Mouse (Mus musculus): ENCODE measurements around the gene Golga4. TPM values are rescaled to one million over a fixed set of nuclear protein-coding genes. Genes with fewer than 3 reads are reported as not detected.

The Golga4 gene
- total RNA-seq (2021) = 10 to 100 TPM; 84.8 to 94.6 TPM
- long read RNA-seq, experiment 1, full-length matches to known transcripts = 3 of 24 reads
- long read RNA-seq, experiment 1, partial matches to known transcripts = 6 of 24 reads
- long read RNA-seq, experiment 1, other reads (novel, unspliced or antisense) = 15 of 24 reads
- long read RNA-seq, experiment 2, partial matches to known transcripts = 6 of 20 reads
- long read RNA-seq, experiment 2, other reads (novel, unspliced or antisense) = 14 of 20 reads

DNA sequence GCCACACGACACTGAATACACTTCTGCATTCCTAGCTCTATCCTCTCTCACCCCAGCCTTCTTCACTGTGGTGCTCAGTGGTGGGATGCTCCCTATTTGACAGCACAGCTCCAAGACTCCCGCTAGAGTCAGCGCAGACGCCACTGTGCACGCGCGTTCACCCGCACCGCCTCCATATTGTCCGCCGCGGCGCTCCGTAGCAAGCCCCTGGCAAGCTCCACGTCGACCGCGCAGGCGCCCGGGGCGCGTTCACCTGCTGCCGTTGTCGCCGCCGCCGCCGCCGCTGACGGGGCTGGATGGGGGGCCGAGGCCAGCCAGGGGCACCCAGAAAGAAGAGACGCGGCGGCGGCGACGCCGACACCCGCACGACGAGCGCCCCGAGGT, at the start of gene Golga4:
TSS of gene Golga4 (plus strand) at position 248 of the 384 bp plus-strand sequence.
- DNase-seq (ENCODE audit: low spot score in 2 of 2) = peak; percentile 91 to 95
- Histone ChIP-seq H3K27ac (peak within 1 kb of the TSS; percentile 95), H3K4me3 (peak within 1 kb of the TSS; percentile 87)
- peak; percentile 22 for TF ChIP-seq CTCF (conservative IDR thresholded peaks at IDR 0.05)

DNA sequence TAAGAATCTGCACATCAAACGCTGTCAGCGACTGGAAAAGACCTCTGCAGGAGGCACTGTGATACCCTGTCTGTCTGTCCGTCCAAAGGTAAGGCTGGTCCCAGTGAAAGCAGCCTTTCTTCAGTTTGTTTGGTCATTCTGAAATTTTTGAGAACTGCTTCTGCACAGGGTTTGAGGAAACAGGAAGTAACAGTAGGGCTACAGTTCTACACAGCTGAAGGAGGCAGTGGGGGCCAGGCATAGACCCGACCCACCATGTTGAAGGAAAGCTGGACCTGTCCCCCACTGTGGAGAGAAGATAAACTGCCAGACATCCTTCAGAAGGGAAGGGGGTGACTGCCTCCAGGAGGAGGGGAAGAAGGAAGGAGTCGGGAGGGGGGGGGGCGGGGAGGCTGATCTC, 49.7 kb upstream of the Golga4 start:
- DNase-seq (ENCODE audit: low spot score in 2 of 2) = no peak
- Histone ChIP-seq H3K27ac (no peak overlapping the region), H3K4me3 (no peak overlapping the region)
- no peak for TF ChIP-seq CTCF (conservative IDR thresholded peaks at IDR 0.05)

DNA sequence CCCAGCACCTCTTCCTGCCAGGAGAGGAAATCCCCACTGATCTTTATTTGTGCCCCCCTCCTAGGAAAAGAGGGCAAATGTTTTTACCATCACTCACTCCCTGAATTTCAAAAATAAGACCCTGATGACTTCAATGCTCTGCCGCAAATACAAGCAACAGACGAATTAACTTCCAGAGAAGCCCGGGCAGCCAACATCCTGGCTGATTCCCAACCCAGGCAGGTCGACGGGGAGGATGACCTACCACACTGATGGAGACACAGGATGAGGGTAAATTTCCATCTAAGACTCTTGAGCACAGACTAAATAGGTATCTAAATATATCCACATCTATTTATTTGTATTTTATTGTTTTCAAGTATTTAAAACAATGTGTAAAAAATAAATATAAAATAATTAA, 48.0 kb upstream of the Golga4 start:
- Histone ChIP-seq H3K4me3 (no peak overlapping the region), H3K27ac (no peak overlapping the region)
- DNase-seq (ENCODE audit: low spot score in 2 of 2) = no peak
- no peak for TF ChIP-seq CTCF (conservative IDR thresholded peaks at IDR 0.05)

DNA sequence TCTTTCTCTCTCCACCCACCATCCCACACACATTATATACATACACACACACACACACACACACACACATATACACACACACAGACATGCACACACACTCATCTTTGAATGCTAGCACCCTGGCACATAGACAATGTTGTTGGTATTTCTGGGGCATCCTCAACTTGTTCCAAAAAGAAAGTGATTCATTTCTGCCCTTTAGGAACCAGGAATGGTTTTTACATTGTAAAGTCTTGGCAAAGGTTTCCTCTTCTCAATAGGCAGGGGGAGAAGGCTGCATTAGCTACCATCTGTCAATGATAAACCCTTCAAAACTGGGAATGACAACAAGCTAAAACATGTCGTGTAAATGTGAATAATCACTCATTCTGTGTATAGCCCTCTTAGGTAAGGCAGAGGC, 42.0 kb upstream of the Golga4 start:
- TF ChIP-seq CTCF (conservative IDR thresholded peaks at IDR 0.05) = no peak
- no peak overlapping the region for H3K27ac ChIP-seq
- DNase-seq (ENCODE audit: low spot score in 2 of 2) = no peak
- H3K4me3 ChIP-seq = no peak overlapping the region

DNA sequence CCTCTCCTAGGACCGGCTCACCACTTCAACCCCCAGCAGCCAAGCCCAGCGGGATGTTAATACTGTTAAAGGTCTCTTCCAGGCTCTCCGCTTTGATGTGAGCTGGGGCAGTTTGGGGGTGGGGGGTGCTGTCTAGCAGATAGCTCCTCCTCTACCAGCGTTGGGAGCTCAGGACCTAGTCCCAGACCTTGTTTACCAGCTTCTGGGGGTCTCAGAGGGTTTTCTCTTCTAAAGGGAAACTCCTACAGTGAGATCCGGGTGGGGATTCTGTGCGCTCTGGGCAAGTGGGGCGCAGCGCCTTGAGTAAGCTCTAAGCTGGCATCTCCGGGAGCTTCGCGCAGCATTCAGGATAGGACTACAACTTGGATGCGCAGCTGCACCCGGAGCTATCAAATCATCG, 37.8 kb upstream of the Golga4 start:
- TF ChIP-seq CTCF (conservative IDR thresholded peaks at IDR 0.05) = no peak
- H3K27ac ChIP-seq = no peak overlapping the region
- DNase-seq (ENCODE audit: low spot score in 2 of 2) = no peak
- no peak overlapping the region for H3K4me3 ChIP-seq

DNA sequence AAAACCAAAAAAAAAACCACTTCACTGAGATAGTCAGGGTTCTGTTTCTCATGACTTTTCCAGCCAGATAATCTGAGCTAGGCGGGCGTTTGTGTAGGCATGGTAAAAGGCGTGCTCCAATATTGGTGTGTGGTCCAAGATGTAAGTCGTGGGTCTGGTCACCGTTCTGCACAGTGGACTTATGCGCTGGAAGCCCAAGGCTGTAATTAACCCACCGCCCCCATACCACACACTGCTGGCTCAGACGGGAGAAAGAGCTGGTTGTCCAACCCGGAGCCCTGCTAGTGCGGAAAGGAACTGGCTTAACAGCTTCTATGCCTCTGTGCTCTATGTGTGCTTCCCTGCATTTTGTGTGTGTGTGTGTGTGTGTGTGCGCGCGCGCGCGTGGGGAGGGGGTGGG, 36.8 kb upstream of the Golga4 start:
- Histone ChIP-seq H3K4me3 (no peak overlapping the region), H3K27ac (no peak overlapping the region)
- DNase-seq (ENCODE audit: low spot score in 2 of 2) = no peak
- no peak for TF ChIP-seq CTCF (conservative IDR thresholded peaks at IDR 0.05)

DNA sequence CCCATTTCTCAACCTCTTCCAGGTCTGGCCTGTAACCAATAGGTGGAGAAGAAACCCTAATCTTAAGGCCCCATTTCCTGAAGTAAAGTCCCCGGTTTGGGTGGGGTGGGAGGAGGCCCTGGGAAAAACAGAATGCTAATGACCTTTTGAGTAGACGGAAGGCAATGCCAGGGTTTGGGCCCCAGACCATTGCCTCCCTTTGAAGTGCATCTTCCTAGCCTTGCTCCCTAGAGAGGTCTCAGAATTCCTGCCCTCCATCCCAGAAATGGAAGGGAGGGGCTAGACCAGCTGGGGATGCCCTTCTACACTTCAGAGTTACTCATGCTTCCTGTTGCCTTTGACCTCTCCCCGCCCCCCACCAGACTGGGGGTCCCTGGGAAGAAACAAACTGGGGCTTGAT, 34.8 kb upstream of the Golga4 start:
- no peak for DNase-seq (ENCODE audit: low spot score in 2 of 2)
- H3K27ac ChIP-seq = no peak overlapping the region
- no peak overlapping the region for H3K4me3 ChIP-seq
- no peak for TF ChIP-seq CTCF (conservative IDR thresholded peaks at IDR 0.05)

DNA sequence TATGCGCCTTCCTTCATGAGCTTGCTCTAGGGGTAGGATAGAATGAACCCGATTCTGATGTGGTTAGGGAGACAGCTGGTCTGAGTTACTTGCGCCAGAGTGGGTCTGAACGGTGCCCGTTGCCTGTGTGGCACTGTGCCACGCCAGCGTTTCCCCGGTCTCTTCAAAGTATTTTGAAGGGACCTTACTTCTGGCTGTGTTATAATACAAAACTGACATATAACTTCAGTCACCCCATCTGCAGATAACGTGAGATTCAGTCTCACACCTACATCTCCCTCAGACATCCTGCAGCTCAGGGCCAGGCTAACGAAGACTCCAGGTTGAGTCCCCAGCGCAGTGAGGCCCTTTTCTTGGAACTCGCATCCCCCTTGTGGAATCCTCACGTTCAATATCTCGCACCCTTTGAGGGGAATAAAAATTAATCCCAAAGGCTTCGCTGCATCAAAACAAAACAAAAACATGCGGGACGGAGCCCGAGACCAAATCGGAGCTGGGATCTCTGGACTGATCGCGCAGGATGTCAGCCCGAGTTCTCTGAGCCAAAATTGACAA, 29.8 kb upstream of the Golga4 start:
- DNase-seq (ENCODE audit: low spot score in 2 of 2) = no peak
- Histone ChIP-seq H3K4me3 (no peak overlapping the region), H3K27ac (no peak overlapping the region)
- no peak for TF ChIP-seq CTCF (conservative IDR thresholded peaks at IDR 0.05)

DNA sequence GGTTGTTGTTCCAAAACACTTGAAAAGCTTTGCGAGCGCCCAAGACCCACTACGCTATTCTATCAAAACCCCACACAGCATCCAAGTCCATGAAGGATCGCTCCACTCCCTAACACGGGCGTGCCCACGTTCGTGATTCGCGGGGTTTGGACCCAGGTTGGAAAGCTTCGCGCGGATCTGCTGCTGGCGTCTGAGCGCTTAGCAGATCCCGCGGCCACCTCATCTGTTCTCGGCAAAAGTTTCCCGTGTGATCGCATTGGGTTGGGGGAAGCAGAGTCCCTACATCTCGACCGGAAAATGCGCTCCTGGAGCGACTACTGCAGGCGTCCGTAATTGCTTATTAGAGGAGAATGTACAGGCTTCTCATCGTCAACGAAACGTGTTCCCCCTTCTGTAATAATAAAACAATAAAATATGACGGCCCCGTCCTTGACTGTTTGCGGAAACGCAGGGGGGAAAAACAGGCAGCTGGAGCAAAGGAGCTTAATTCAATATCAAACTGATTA, 29.2 kb upstream of the Golga4 start:
- no peak overlapping the region for H3K27ac ChIP-seq

DNA sequence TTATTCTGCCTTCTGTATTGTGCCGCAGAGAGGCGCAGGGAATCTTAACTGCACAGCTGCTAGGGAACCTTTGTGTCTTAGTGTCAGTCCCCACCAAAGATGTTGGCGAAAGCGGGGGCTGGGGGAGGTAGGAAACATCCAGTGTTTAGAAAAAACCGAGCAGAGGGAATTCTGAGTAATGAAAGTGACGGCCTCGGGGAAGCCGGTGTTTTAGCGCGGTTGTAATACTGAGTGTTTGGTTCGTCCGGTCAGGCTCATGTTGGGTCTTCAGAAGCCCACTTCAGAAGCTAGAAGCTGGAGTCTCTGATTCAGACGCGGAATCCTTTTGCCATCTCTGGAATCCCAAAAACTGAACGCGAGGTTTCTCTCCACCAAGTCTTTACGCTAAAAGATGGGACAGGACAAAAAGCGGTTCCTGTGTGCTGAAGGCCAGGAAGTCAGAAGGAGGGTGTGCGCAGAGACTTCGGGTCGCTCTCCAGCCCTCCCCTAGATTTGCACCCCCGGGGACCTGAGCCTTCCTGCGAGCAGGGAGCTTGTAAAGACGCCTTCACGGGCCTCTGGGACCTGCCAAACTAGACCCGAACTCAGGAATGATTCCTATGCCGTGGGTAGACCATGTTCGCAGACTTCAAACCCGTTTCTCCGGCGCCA, 28.7 kb upstream of the Golga4 start:
- H3K27ac ChIP-seq = no peak overlapping the region
- peak overlapping the region; percentile 35 for H3K4me3 ChIP-seq
- TF ChIP-seq CTCF (conservative IDR thresholded peaks at IDR 0.05) = no peak
- DNase-seq (ENCODE audit: low spot score in 2 of 2) = no peak

More for the DNA sequence above, 29.2 kb upstream of the Golga4 start:
- TF ChIP-seq CTCF (conservative IDR thresholded peaks at IDR 0.05) = no peak
- DNase-seq (ENCODE audit: low spot score in 2 of 2) = no peak
- H3K4me3 ChIP-seq = no peak overlapping the region; the same call in 1 of the 2 replicates

DNA sequence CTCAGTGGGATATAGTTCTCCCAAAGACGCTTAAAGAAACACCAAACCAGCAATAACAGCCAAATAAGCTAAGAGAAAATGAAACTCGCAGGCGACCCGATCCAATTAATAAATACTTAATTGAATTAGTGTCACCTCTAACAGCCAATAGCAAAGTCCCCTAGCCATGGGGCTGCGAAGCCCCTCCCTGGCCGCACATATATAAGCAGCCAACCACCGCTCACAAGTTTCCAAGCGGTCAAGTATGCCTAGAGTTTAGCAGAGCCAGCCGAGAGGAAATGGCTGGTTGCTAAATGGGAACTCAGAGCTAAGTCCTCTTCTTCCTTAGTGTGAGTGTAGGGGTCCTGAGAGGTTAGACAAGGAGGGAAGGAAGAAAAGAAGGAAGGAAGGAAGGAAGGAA, 28.1 kb upstream of the Golga4 start, which contains the start of gene Eomes:
TSS of gene Eomes (plus strand) at position 252 of the 400 bp plus-strand sequence.
- no peak for DNase-seq (ENCODE audit: low spot score in 2 of 2)
- Histone ChIP-seq H3K27ac (no peak within 1 kb of the TSS), H3K4me3 (peak within 1 kb of the TSS; percentile 44)
- TF ChIP-seq CTCF (conservative IDR thresholded peaks at IDR 0.05) = no peak

DNA sequence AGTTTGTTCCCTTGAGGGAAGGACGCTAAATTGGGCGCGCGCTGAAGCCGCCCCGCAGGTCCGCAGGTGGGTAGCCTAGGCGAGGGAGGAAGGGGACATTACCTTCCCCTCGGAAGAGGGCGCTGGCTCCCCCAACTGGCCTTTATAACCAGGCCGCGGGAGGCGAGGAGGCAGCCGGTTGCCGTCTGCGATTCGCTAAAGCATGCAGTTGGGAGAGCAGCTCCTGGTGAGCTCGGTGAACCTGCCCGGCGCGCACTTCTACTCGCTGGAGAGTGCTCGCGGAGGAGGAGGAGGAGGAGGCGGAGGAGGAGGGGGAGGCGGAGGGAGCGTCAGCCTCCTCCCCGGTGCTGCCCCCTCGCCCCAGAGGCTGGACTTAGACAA, 27.6 kb upstream of the Golga4 start:
- Histone ChIP-seq H3K27ac (no peak overlapping the region), H3K4me3 (peak overlapping the region; percentile 44)
- TF ChIP-seq CTCF (conservative IDR thresholded peaks at IDR 0.05) = no peak
- DNase-seq (ENCODE audit: low spot score in 2 of 2) = no peak

DNA sequence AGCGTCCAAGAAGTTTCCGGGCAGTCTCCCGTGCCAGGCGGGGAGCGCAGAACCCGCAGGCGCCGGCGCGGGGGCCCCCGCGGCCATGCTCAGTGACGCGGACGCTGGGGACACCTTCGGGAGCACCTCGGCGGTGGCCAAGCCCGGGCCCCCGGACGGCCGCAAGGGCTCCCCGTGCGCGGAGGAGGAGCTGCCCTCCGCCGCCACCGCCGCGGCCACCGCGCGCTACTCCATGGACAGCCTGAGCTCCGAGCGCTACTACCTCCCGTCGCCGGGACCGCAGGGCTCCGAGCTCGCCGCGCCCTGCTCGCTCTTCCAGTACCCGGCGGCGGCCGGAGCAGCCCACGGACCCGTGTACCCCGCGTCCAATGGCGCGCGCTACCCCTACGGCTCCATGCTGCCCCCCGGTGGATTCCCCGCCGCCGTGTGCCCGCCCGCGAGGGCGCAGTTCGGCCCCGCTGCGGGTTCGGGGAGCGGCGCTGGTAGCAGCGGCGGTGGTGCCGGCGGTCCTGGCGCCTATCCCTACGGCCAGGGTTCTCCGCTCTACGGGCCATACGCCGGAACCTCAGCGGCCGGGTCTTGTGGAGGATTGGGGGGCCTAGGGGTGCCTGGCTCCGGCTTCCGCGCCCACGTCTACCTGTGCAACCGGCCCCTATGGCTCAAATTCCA, 27.1 kb upstream of the Golga4 start:
- peak; percentile 68 for TF ChIP-seq CTCF (conservative IDR thresholded peaks at IDR 0.05)
- H3K4me3 ChIP-seq = peak overlapping the region; percentile 44
- H3K27ac ChIP-seq = no peak overlapping the region
- DNase-seq (ENCODE audit: low spot score in 2 of 2) = peak in 1 of 2 experiments; percentile 18

All from layer of hippocampus, adult 2 months (tissue).